Mouse (Mus musculus) midbrain, postnatal 0 days (tissue): ENCODE measurements around the gene Plekhg1. TPM values are rescaled to one million over a fixed set of nuclear protein-coding genes. Genes with fewer than 3 reads are reported as not detected.

Source experiments
- ATAC-seq: fragments of 200-750 bp; cut with Nextera tagmentation; 2 replicates; pipeline ENCODE4 v1.8.0; 2017; ENCODE audit warnings: moderate number of reproducible peaks, mild to moderate bottlenecking, moderate TSS enrichment, moderate library complexity; ENCODE audit not compliant: low FRiP score
- DNase-seq: peaks from one replicate; pipeline ENCODE4 v3.0.0-alpha.2; 2015; ENCODE audit warnings: low spot score
- H3K27ac ChIP-seq: fragments of 300-500 bp; sonication (generic); 2 replicates; pipeline ENCODE4 v1.5.1; 2014; ENCODE audit warnings: low read depth, mild to moderate bottlenecking, low read length, mixed read lengths
- H3K27me3 ChIP-seq: fragments of 300-500 bp; sonication (generic); 2 replicates; pipeline ENCODE4 v1.6.1; 2014; ENCODE audit warnings: low read length, control low read depth, mixed read lengths; ENCODE audit not compliant: insufficient read depth
- H3K36me3 ChIP-seq: fragments of 300-500 bp; sonication (generic); 2 replicates; pipeline ENCODE4 v1.6.1; 2014; ENCODE audit warnings: low read length, control low read depth, mixed read lengths; ENCODE audit not compliant: insufficient read depth
- H3K4me1 ChIP-seq: fragments of 300-500 bp; sonication (generic); 2 replicates; pipeline ENCODE4 v1.6.1; 2014; ENCODE audit warnings: mild to moderate bottlenecking, control low read depth, antibody characterized with exemption, low read length, mixed read lengths; ENCODE audit not compliant: insufficient read depth
- H3K4me2 ChIP-seq: fragments of 300-500 bp; sonication (generic); 2 replicates; pipeline ENCODE4 v1.6.1; 2014; ENCODE audit warnings: low read depth, mild to moderate bottlenecking, low read length, mixed read lengths; ENCODE audit not compliant: poor library complexity, severe bottlenecking
- H3K4me3 ChIP-seq: fragments of 300-500 bp; sonication (generic); 2 replicates; pipeline ENCODE4 v1.5.1; 2014; ENCODE audit warnings: low read depth, mild to moderate bottlenecking, low read length, moderate library complexity
- H3K9ac ChIP-seq: fragments of 300-500 bp; sonication (generic); replicated peaks from 2 replicates; pipeline ENCODE4 v1.6.1; 2014; ENCODE audit warnings: mild to moderate bottlenecking, low read length, moderate library complexity, mixed read lengths; ENCODE audit not compliant: poor library complexity, severe bottlenecking
- H3K9me3 ChIP-seq: fragments of 300-500 bp; sonication (generic); 2 replicates; pipeline ENCODE4 v1.6.1; 2016; ENCODE audit warnings: low read length, control low read depth
- CTCF ChIP-seq: IDR thresholded peaks from 2 replicates; pipeline ENCODE4 v1.5.1; 2016; ENCODE audit warnings: antibody characterized with exemption, mild to moderate bottlenecking
- WGBS: fragments of 180-500 bp; shearing (Covaris S2); extraction: QIAGEN DNeasy Blood & Tissue Kit; methylation state at CpG from one replicate; pipeline ENCODE4 v1.1.7; 2014; 5-methylcytosine and 5-hydroxymethylcytosine counted together
- polyA plus RNA-seq: library from polyadenylated mRNA; unstranded; fragments of >200 nt; fragmentation: Nextera tagmentation; extraction: Ambion mirVana; gene quantifications from 2 replicates; pipeline ENCODE4 v1.2.1, GENCODE M21; 2015
- total RNA-seq: library from RNA; depleted of rRNA; stranded (reverse); fragments of >200 nt; gene quantifications from 2 replicates; pipeline ENCODE4 v1.2.3, GENCODE M21; 2014; rRNA removed

The Plekhg1 gene
- total and polyA plus RNA-seq, 2 experiments from 2014 or later, result 5.7 to 17.1 TPM

GRCm38 (mm10) chr10:4002711-4003110 is 262.5 kb downstream of the Plekhg1 start:
- ATAC-seq, result 0 out of 2 replicates have a peak, but pooled peaks have one; percentile 27

GRCm38 (mm10) chr10:4005191-4005590 is 265.0 kb downstream of the Plekhg1 start:
- H3K9me3 ChIP-seq, result no peaks in the 10 kb centered on the region
- no peak for ATAC-seq
- H3K27ac ChIP-seq, result no peak overlapping the region
- no peaks in the 10 kb centered on the region for H3K27me3 ChIP-seq
- DNase-seq, result no peak
- H3K36me3 ChIP-seq, result no peaks in the 10 kb centered on the region
- 89% methylated on average over 7 of the region's 7 CpGs for WGBS
- no peak for TF ChIP-seq CTCF
- no peak overlapping the region for H3K4me2 ChIP-seq
- no peak overlapping the region for H3K4me3 ChIP-seq
- no peaks in the 10 kb centered on the region for H3K4me1 ChIP-seq
- no peak overlapping the region for H3K9ac ChIP-seq

More at GRCm38 (mm10) chr10:4002711-4003110, 262.5 kb downstream of the Plekhg1 start:
- Histone ChIP-seq H3K36me3 (no peaks in the 10 kb centered on the region), H3K27me3 (no peaks in the 10 kb centered on the region), H3K4me2 (no peak overlapping the region), H3K27ac (no peak overlapping the region), H3K4me1 (no peaks in the 10 kb centered on the region), H3K9ac (no peak overlapping the region), H3K4me3 (no peak overlapping the region), H3K9me3 (no peaks in the 10 kb centered on the region)
- TF ChIP-seq CTCF, result no peak
- 84% methylated on average over 5 of the region's 5 CpGs for WGBS
- DNase-seq, result no peak

GRCm38 (mm10) chr10:4006296-4007015 is 266.3 kb downstream of the Plekhg1 start:
- WGBS, result 62% methylated on average over 7 of the region's 7 CpGs
- Histone ChIP-seq H3K4me3 (no peak overlapping the region), H3K9me3 (no peaks in the 10 kb centered on the region), H3K27ac (no peak overlapping the region), H3K36me3 (no peaks in the 10 kb centered on the region), H3K4me1 (no peaks in the 10 kb centered on the region), H3K27me3 (no peaks in the 10 kb centered on the region), H3K9ac (no peak overlapping the region), H3K4me2 (no peak overlapping the region)
- DNase-seq, result no peak
- TF ChIP-seq CTCF, result no peak
- no peak for ATAC-seq

Other genes starting within 250 kb of the Plekhg1 start
- 0.16 and 0.85 TPM in 2 replicates for gene Iyd, start 200.1 kb upstream of the Plekhg1 start, total RNA-seq
- gene Iyd, start 200.1 kb upstream of the Plekhg1 start, polyA plus RNA-seq, result 0.74 and 0.79 TPM in 2 replicates
- 9.2 and 10.3 TPM in 2 replicates for gene Mthfd1l, start 232.8 kb downstream of the Plekhg1 start, total RNA-seq
- 7.9 and 8.6 TPM in 2 replicates for gene Mthfd1l, start 232.8 kb downstream of the Plekhg1 start, polyA plus RNA-seq